Mouse (Mus musculus) CH12.LX (cell line): ENCODE results near the gene Gm20388.

ENCODE experiments used
- CHD1 ChIP-seq: IDR thresholded peaks from 2 replicates; pipeline ENCODE4 v1.6.1; 2012; ENCODE audit warnings: low read depth, low read length, improper control_type of control experiment, inconsistent platforms
- CHD2 ChIP-seq: IDR thresholded peaks from 2 replicates; pipeline ENCODE4 v1.6.1; 2011; ENCODE audit warnings: low read length, improper control_type of control experiment
- CTCF ChIP-seq, 2 experiments: IDR thresholded peaks in 1 of 2; conservative IDR thresholded peaks in 1 of 2; 2 replicates each; pipeline ENCODE4 v1.5.1; 2011 to 2012; ENCODE audit warnings: low read depth in 2 of 2, low read length in 2 of 2, improper control_type of control experiment in 1 of 2, inconsistent platforms in 1 of 2, mild to moderate bottlenecking in 1 of 2, moderate library complexity in 1 of 2
- ELF1 ChIP-seq: IDR thresholded peaks from 2 replicates; pipeline ENCODE4 v1.6.1; 2014; ENCODE audit warnings: low read depth, mild to moderate bottlenecking, inconsistent platforms, low read length, improper control_type of control experiment
- EP300 ChIP-seq: IDR thresholded peaks from 2 replicates; pipeline ENCODE4 v1.6.1; 2011; ENCODE audit warnings: low read length, improper control_type of control experiment
- ETS1 ChIP-seq: conservative IDR thresholded peaks from 2 replicates; pipeline ENCODE4 v1.6.1; 2012; ENCODE audit warnings: low read depth, mild to moderate bottlenecking, inconsistent platforms, low read length, improper control_type of control experiment, moderate library complexity
- GABPA ChIP-seq: IDR thresholded peaks from 2 replicates; pipeline ENCODE4 v1.6.1; 2012; ENCODE audit warnings: low read depth, low read length, improper control_type of control experiment, inconsistent platforms; ENCODE audit not compliant: insufficient replicate concordance
- JUN ChIP-seq: IDR thresholded peaks from 2 replicates; pipeline ENCODE4 v1.6.1; 2011; ENCODE audit warnings: low read depth, mild to moderate bottlenecking, low read length, improper control_type of control experiment, moderate library complexity; ENCODE audit not compliant: insufficient read depth
- MAFK ChIP-seq: IDR thresholded peaks from 2 replicates; pipeline ENCODE4 v1.6.1; 2011; ENCODE audit warnings: low read length, improper control_type of control experiment; ENCODE audit not compliant: insufficient replicate concordance
- MAX ChIP-seq: IDR thresholded peaks from 2 replicates; pipeline ENCODE4 v1.6.1; 2011; ENCODE audit warnings: low read length, improper control_type of control experiment
- POLR2A ChIP-seq: IDR thresholded peaks from 2 replicates; pipeline ENCODE4 v1.6.1; 2011; ENCODE audit warnings: low read depth, mild to moderate bottlenecking, improper control_type of control experiment, low read length
- POLR2AphosphoS2 ChIP-seq: IDR thresholded peaks from 2 replicates; pipeline ENCODE4 v1.6.1; 2011; ENCODE audit warnings: low read depth, low read length, improper control_type of control experiment

DNA sequence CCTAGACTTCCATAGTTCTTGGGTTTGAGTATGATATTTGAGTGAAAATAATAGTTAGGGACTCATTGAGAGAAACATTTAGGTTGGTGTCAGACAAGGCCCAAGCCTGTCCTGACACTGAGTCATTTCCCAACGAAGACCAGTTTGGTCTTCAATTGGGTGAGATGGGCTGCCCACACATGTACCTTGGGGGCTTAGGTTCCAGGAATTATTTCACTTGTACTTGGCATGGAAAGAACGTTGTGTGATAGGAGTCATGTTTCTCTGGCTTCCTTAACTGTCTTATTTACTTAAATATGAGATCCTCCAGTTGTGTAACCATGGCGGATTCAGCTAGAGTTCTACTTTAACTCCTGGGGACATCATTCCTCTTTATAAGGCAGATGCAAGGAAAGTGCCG lies 3553.0 kb downstream of the Gm20388 start:
- TF ChIP-seq POLR2A: no peak
- no peak for TF ChIP-seq ETS1
- TF ChIP-seq CTCF (conservative IDR thresholded peaks at IDR 0.05 in 1 of 2, IDR thresholded peaks at IDR 0.05 in 1 of 2; ENCODE audit: low read depth in 2 of 2, low read length in 2 of 2): no peak
- no peak for TF ChIP-seq EP300
- TF ChIP-seq POLR2AphosphoS2: no peak
- TF ChIP-seq JUN: no peak
- TF ChIP-seq GABPA: no peak
- no peak for TF ChIP-seq MAFK
- TF ChIP-seq MAX: no peak
- no peak for TF ChIP-seq CHD2
- no peak for TF ChIP-seq CHD1
- no peak for TF ChIP-seq ELF1
